8 mouse cellular contexts compared by ENCODE assay signal in the genomic region with DNA sequence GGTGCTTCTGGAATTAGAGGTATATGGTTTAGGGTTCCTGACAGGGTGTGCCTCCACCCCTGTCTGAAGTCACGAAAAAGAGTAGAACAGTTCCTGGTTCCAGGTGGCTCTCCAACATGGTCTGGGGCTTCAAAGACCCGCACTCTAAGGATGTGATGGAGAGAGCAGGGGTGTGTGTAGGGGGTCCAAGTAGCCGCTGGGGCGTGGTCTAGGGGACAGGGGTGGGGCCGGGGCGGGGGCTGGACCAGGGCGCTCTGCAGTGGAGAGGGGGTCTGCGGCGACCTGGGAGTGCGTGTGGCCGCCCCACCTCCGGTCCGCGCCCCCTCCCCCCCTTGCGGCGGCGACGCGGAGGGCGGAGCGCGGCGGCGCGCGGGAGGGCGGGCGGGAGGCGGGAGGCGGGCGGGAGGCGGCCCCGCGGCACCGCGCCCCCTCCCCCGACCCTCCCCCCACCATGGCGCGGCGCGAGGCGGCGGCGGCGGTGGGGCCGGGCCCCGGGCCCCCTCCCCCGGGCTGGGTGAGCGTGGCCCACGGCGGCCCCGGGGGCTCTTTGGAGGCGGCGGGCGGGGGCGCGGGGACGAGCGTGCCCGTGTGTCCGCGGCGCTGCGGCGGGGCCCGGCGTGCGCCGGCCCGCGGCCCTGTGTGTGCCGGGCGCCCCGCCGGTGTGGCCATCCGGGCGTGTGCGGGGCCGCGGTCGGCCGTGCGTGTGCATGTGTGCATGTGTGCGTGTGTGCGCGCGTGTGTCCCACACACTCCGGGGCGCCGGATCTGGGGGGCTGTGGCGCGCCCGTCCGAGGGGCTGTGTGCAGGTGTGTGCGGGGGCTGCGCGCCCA. TPM values are rescaled to one million over a fixed set of nuclear protein-coding genes. Genes with fewer than 3 reads are reported as not detected.
A peak's percentile ranks its signal among the peaks of the same experiment; 100 is the strongest.
DNase-seq lines count a peak whose midpoint lies in the region; ATAC-seq lines count a peak whose summit lies in the region.

Gene Lrfn1, plus strand, starts transcription at position 450 of the 830 bp plus-strand sequence.

- no peaks in the 10 kb centered on the region for H3K9me3 ChIP-seq in hindbrain, embryonic 12.5 days (replicated peaks)
- no peaks in the 10 kb centered on the region for H3K9me3 ChIP-seq in limb, embryonic 15.5 days

- peaks cover 12% of the 10 kb centered on the region for H3K36me3 ChIP-seq in hindbrain, embryonic 12.5 days
- H3K36me3 ChIP-seq in limb, embryonic 15.5 days, result peaks cover 23% of the 10 kb centered on the region

- H3K9ac ChIP-seq in hindbrain, embryonic 12.5 days, result peak within 1 kb of the TSS; percentile 94
- peak within 1 kb of the TSS; percentile 73 for H3K9ac ChIP-seq in limb, embryonic 15.5 days

- H3K4me1 ChIP-seq in hindbrain, embryonic 12.5 days, result peaks cover 17% of the 10 kb centered on the region
- peaks cover 13% of the 10 kb centered on the region for H3K4me1 ChIP-seq in limb, embryonic 15.5 days

- H3K4me3 ChIP-seq in hindbrain, embryonic 12.5 days, result peak within 1 kb of the TSS; percentile 87
- peak within 1 kb of the TSS; percentile 87 for H3K4me3 ChIP-seq in limb, embryonic 15.5 days

- H3K27me3 ChIP-seq in hindbrain, embryonic 12.5 days, result no peaks in the 10 kb centered on the region
- no peaks in the 10 kb centered on the region for H3K27me3 ChIP-seq in limb, embryonic 15.5 days

- 1% methylated on average over 18 of the region's 97 CpGs for WGBS in hindbrain, embryonic 12.5 days
- WGBS in limb, embryonic 15.5 days, result under 1% methylated on average over 26 of the region's 97 CpGs

- no peak for DNase-seq in layer of hippocampus, adult 18-20 months (ENCODE audit: low spot score in 2 of 2)
- DNase-seq in layer of hippocampus, adult 11-12 months (ENCODE audit: low spot score), result no peak
- peak; percentile 59 for DNase-seq in R1 (ENCODE audit: low read depth, low spot score)
- DNase-seq in cerebellum, postnatal 10 days, result peak; percentile 72 to 77
- peak; percentile 68 for DNase-seq in retina, postnatal 1 day
- no peak for DNase-seq in gastrocnemius, adult 8-10 months (ENCODE audit: low spot score in 2 of 2)

- H3K27ac ChIP-seq in hindbrain, embryonic 12.5 days, result peak within 1 kb of the TSS; percentile 75
- peak within 1 kb of the TSS; percentile 63; the same call in 1 of the 2 replicates for H3K27ac ChIP-seq in limb, embryonic 15.5 days

- peak; percentile 75 for ATAC-seq in hindbrain, embryonic 12.5 days (ENCODE audit: low FRiP score)
- ATAC-seq in limb, embryonic 15.5 days (ENCODE audit: insufficient number of reproducible peaks, low FRiP score, low TSS enrichment, low read depth), result peak; percentile 56; the same call in 1 of the 2 replicates

- H3K4me2 ChIP-seq in hindbrain, embryonic 12.5 days (replicated peaks), result peak within 1 kb of the TSS; percentile 91
- H3K4me2 ChIP-seq in limb, embryonic 15.5 days, result peak within 1 kb of the TSS; percentile 96

RNA-seq across cellular contexts. Expression of gene Lrfn1, which starts in this region (rescaled TPM):
- 10 to 100 TPM; 75.5 to 81.1 TPM for total RNA-seq in layer of hippocampus, adult 18-20 months (2021)
- polyA plus RNA-seq in hindbrain, embryonic 12.5 days (2016; fragmentation: Nextera tagmentation; extraction: Ambion mirVana), result 14.0 and 15.9 TPM in 2 replicates
- 3.1 and 3.5 TPM in 2 replicates for polyA plus RNA-seq in limb, embryonic 15.5 days (2015; fragmentation: Nextera tagmentation; extraction: Ambion mirVana)
- total RNA-seq in gastrocnemius, adult 8-10 months (2022), result under 1 TPM in 2 of 4 experiments, not detected in 2; 0.08 to 0.34 TPM

Comparison
In these comparisons a context has a peak if more than half of its experiments do, and no peak if none do; other contexts are left out.
1. RNA of gene Lrfn1 (total RNA-seq): 75.5 to 81.1 TPM in layer of hippocampus, adult 18-20 months; 0.08 to 0.34 TPM in gastrocnemius, adult 8-10 months; every median in the first group is over 10 times any median in the second.
2. DNase-seq: peak in R1 (single experiment), cerebellum, postnatal 10 days (2 of 2) and retina, postnatal 1 day (single experiment); none in layer of hippocampus, adult 18-20 months (0 of 2), layer of hippocampus, adult 11-12 months (single experiment) and gastrocnemius, adult 8-10 months (0 of 2).